Mouse (Mus musculus) lung, postnatal 0 days (tissue): ENCODE data around the gene Erbb2.

Source experiments
- CTCF ChIP-seq: IDR thresholded peaks from 2 replicates; pipeline ENCODE4 v1.5.1; 2016; ENCODE audit warnings: antibody characterized with exemption, mild to moderate bottlenecking
- EP300 ChIP-seq: IDR thresholded peaks from 2 replicates; pipeline ENCODE4 v1.6.1; 2016; ENCODE audit warnings: antibody characterized with exemption, mild to moderate bottlenecking, control low read depth

DNA sequence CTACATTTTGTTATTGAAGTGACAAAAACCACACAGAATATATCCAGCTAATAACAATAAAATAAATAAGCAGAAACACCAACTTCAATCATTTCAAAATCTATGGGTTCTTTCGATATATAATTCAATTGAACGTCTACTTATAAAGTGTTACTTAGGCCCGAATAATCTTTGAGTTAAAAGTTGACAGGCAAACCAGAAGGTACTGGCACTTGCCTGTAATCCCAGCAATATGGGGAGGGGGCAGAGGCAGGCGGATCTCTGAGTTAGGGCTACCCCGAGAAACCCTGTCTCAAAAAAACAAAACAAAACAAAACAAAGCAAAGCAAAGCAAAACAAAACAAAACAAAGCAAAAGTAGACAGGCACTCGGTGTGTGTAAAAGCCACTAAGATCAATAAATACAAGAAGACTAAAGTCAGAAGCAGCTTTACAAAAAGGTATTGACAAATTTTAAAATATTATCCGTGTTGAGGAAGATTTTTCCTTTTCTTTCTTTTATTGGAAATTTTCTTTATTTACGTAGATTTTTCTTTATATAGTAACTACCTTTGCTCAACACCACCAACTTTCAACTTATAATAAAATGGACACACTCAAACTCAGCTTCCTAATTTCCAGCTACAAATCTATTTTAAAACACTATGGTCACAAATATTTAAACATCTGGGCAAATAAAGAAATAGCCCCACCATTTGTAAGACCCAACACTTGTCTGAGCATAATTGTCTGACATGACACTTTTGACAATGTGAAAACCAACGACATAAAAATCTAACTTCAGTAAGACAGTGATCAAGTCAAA lies 63.6 kb downstream of the Erbb2 start:
- TF ChIP-seq EP300 (no peak), CTCF (no peak)
